Mouse (Mus musculus) cortical plate, adult 2 months (tissue): Measurements from ENCODE around the gene Prrg2.

Experiments used
- CTCF ChIP-seq: fragments of 200-500 bp; IDR thresholded peaks from 2 replicates; pipeline ENCODE4 v1.5.1; 2011; ENCODE audit warnings: mild to moderate bottlenecking, control low read depth, low read length; ENCODE audit not compliant: insufficient read depth; ENCODE audit errors: extremely low read depth
- POLR2A ChIP-seq: fragments of 200-500 bp; IDR thresholded peaks from 2 replicates; pipeline ENCODE4 v1.6.1; 2011; ENCODE audit warnings: mild to moderate bottlenecking, low read length, control low read depth; ENCODE audit not compliant: insufficient read depth; ENCODE audit errors: extremely low read depth

DNA sequence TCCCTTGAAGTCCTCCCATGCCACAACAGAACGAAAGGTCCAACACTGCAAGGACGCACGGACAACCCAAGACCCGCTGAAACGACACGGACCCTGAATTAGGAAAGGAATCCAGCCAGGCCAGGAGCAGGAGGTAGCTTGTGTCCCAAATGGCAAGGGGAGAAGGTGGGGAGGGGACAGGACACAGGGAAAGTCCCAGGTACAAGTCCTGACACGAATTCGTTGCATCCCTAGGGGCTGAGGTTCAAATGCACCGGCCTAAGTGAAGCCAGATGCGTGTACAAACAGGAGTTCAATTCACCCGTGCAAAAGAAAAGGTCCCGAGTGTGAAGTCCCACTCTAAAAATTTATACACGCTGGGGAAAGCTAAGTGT lies 10.9 kb downstream of the Prrg2 start:
- no peak for TF ChIP-seq CTCF
- no peak for TF ChIP-seq POLR2A
